Mouse (Mus musculus) CH12.LX (cell line): ENCODE results near the gene Intu. TPM values are rescaled to one million over a fixed set of nuclear protein-coding genes. Genes with fewer than 3 reads are reported as not detected.

ENCODE experiments used
- DNase-seq: peaks from one replicate; pipeline ENCODE4 v3.0.0-alpha.2; 2013; ENCODE audit errors: extremely low read depth
- H3K27ac ChIP-seq: 2 replicates; pipeline ENCODE4 v1.5.1; 2012; ENCODE audit warnings: low read depth, mild to moderate bottlenecking, control low read depth, moderate library complexity; ENCODE audit not compliant: insufficient read depth
- H3K27me3 ChIP-seq: replicated peaks from 2 replicates; pipeline ENCODE3; 2012; ENCODE audit warnings: inconsistent platforms
- H3K36me3 ChIP-seq, 2 experiments: replicated peaks in 1 of 2; 2 replicates each; pipeline versions ENCODE3 to v1.6.1; 2012; ENCODE audit warnings: inconsistent platforms in 1 of 2, low read length in 1 of 2, mild to moderate bottlenecking in 1 of 2, mixed read lengths in 1 of 2, moderate library complexity in 1 of 2; ENCODE audit not compliant: control insufficient read depth in 1 of 2, insufficient read depth in 1 of 2
- H3K4me1 ChIP-seq, 2 experiments: 2 replicates each; pipeline ENCODE4 v1.6.1; 2012; ENCODE audit warnings: inconsistent platforms in 1 of 2, moderate library complexity in 1 of 2; ENCODE audit not compliant: insufficient read depth in 2 of 2, control insufficient read depth in 1 of 2
- H3K4me2 ChIP-seq: 2 replicates; pipeline ENCODE4 v1.6.1; 2012; ENCODE audit warnings: low read depth, mild to moderate bottlenecking, control low read depth; ENCODE audit not compliant: poor library complexity, insufficient read depth, severe bottlenecking
- H3K4me3 ChIP-seq, 3 experiments: fragments of 150-350 bp in 1 of 3; sonication (generic) in 1 of 3; replicated peaks in 1 of 3; 2 replicates each; pipeline versions ENCODE3 to v1.5.1; 2011 to 2012; ENCODE audit warnings: low read depth in 2 of 3, low read length in 2 of 3, mild to moderate bottlenecking in 2 of 3, moderate library complexity in 2 of 3, control low read depth in 1 of 3, improper control_type of control experiment in 1 of 3, inconsistent platforms in 1 of 3, mixed read lengths in 1 of 3; ENCODE audit not compliant: poor library complexity in 1 of 3
- H3K79me2 ChIP-seq: replicated peaks from 2 replicates; pipeline ENCODE4 v1.6.1; 2012; ENCODE audit warnings: mild to moderate bottlenecking, moderate library complexity; ENCODE audit not compliant: control insufficient read depth, poor library complexity, insufficient read depth, severe bottlenecking; ENCODE audit errors: extremely low read depth
- H3K9ac ChIP-seq: 2 replicates; pipeline ENCODE4 v1.6.1; 2012; ENCODE audit warnings: low read depth, mild to moderate bottlenecking, control low read depth, moderate library complexity; ENCODE audit not compliant: insufficient read depth
- H3K9me3 ChIP-seq: replicated peaks from 2 replicates; pipeline ENCODE3; 2012; ENCODE audit warnings: low read length, inconsistent platforms, mixed read lengths
- BHLHE40 ChIP-seq: IDR thresholded peaks from 2 replicates; pipeline ENCODE4 v1.6.1; 2011; ENCODE audit warnings: mild to moderate bottlenecking, low read depth, low read length, improper control_type of control experiment
- CHD1 ChIP-seq: IDR thresholded peaks from 2 replicates; pipeline ENCODE4 v1.6.1; 2012; ENCODE audit warnings: low read depth, low read length, improper control_type of control experiment, inconsistent platforms
- CHD2 ChIP-seq: IDR thresholded peaks from 2 replicates; pipeline ENCODE4 v1.6.1; 2011; ENCODE audit warnings: low read length, improper control_type of control experiment
- CTCF ChIP-seq, 2 experiments: IDR thresholded peaks in 1 of 2; conservative IDR thresholded peaks in 1 of 2; 2 replicates each; pipeline ENCODE4 v1.5.1; 2011 to 2012; ENCODE audit warnings: low read depth in 2 of 2, low read length in 2 of 2, improper control_type of control experiment in 1 of 2, inconsistent platforms in 1 of 2, mild to moderate bottlenecking in 1 of 2, moderate library complexity in 1 of 2
- E2F4 ChIP-seq: IDR thresholded peaks from 2 replicates; pipeline ENCODE4 v1.6.1; 2011; ENCODE audit warnings: low read depth, low read length, improper control_type of control experiment; ENCODE audit not compliant: insufficient replicate concordance
- ELF1 ChIP-seq: IDR thresholded peaks from 2 replicates; pipeline ENCODE4 v1.6.1; 2014; ENCODE audit warnings: low read depth, mild to moderate bottlenecking, inconsistent platforms, low read length, improper control_type of control experiment
- EP300 ChIP-seq: IDR thresholded peaks from 2 replicates; pipeline ENCODE4 v1.6.1; 2011; ENCODE audit warnings: low read length, improper control_type of control experiment
- ETS1 ChIP-seq: conservative IDR thresholded peaks from 2 replicates; pipeline ENCODE4 v1.6.1; 2012; ENCODE audit warnings: low read depth, mild to moderate bottlenecking, inconsistent platforms, low read length, improper control_type of control experiment, moderate library complexity
- GABPA ChIP-seq: IDR thresholded peaks from 2 replicates; pipeline ENCODE4 v1.6.1; 2012; ENCODE audit warnings: low read depth, low read length, improper control_type of control experiment, inconsistent platforms; ENCODE audit not compliant: insufficient replicate concordance
- HCFC1 ChIP-seq: IDR thresholded peaks from 2 replicates; pipeline ENCODE4 v1.6.1; 2012; ENCODE audit warnings: low read depth, mild to moderate bottlenecking, inconsistent platforms, low read length, improper control_type of control experiment
- IRF4 ChIP-seq: IDR thresholded peaks from 2 replicates; pipeline ENCODE4 v1.6.1; 2014; ENCODE audit warnings: low read depth, mild to moderate bottlenecking, inconsistent platforms, low read length, improper control_type of control experiment
- JUN ChIP-seq: IDR thresholded peaks from 2 replicates; pipeline ENCODE4 v1.6.1; 2011; ENCODE audit warnings: low read depth, mild to moderate bottlenecking, low read length, improper control_type of control experiment, moderate library complexity; ENCODE audit not compliant: insufficient read depth
- KAT2A ChIP-seq: IDR thresholded peaks from 2 replicates; pipeline ENCODE4 v1.6.1; 2012; ENCODE audit warnings: low read length, improper control_type of control experiment, inconsistent platforms; ENCODE audit not compliant: insufficient replicate concordance
- MAZ ChIP-seq: IDR thresholded peaks from 2 replicates; pipeline ENCODE4 v1.6.1; 2012; ENCODE audit warnings: low read depth, mild to moderate bottlenecking, inconsistent platforms, low read length, improper control_type of control experiment, moderate library complexity
- MEF2A ChIP-seq: IDR thresholded peaks from 2 replicates; pipeline ENCODE4 v1.6.1; 2014; ENCODE audit warnings: low read depth, mild to moderate bottlenecking, inconsistent platforms, low read length, improper control_type of control experiment, borderline replicate concordance
- MXI1 ChIP-seq: IDR thresholded peaks from 2 replicates; pipeline ENCODE4 v1.6.1; 2011; ENCODE audit warnings: mild to moderate bottlenecking, low read depth, low read length, improper control_type of control experiment
- NELFE ChIP-seq: IDR thresholded peaks from 2 replicates; pipeline ENCODE4 v1.6.1; 2011; ENCODE audit warnings: low read depth, low read length, improper control_type of control experiment
- NRF1 ChIP-seq: IDR thresholded peaks from 2 replicates; pipeline ENCODE4 v1.6.1; 2014; ENCODE audit warnings: low read depth, mild to moderate bottlenecking, inconsistent platforms, low read length, improper control_type of control experiment, moderate library complexity
- POLR2A ChIP-seq: IDR thresholded peaks from 2 replicates; pipeline ENCODE4 v1.6.1; 2011; ENCODE audit warnings: low read depth, mild to moderate bottlenecking, improper control_type of control experiment, low read length
- RAD21 ChIP-seq: IDR thresholded peaks from 2 replicates; pipeline ENCODE4 v1.6.1; 2011; ENCODE audit warnings: low read depth, mild to moderate bottlenecking, low read length, improper control_type of control experiment, moderate library complexity
- RCOR1 ChIP-seq: conservative IDR thresholded peaks from 2 replicates; pipeline ENCODE4 v1.6.1; 2012; ENCODE audit warnings: low read depth, mild to moderate bottlenecking, inconsistent platforms, low read length, improper control_type of control experiment
- SMC3 ChIP-seq: IDR thresholded peaks from 2 replicates; pipeline ENCODE4 v1.6.1; 2011; ENCODE audit warnings: low read depth, low read length, improper control_type of control experiment
- TCF12 ChIP-seq: IDR thresholded peaks from 2 replicates; pipeline ENCODE4 v1.6.1; 2014; ENCODE audit warnings: low read depth, mild to moderate bottlenecking, inconsistent platforms, low read length, improper control_type of control experiment
- UBTF ChIP-seq: IDR thresholded peaks from 2 replicates; pipeline ENCODE4 v1.6.1; 2012; ENCODE audit warnings: low read depth, mild to moderate bottlenecking, inconsistent platforms, low read length, improper control_type of control experiment, moderate library complexity
- USF1 ChIP-seq: IDR thresholded peaks from 2 replicates; pipeline ENCODE4 v1.6.1; 2014; ENCODE audit warnings: low read depth, mild to moderate bottlenecking, inconsistent platforms, low read length, improper control_type of control experiment
- USF2 ChIP-seq: conservative IDR thresholded peaks from 2 replicates; pipeline ENCODE4 v1.6.1; 2011; ENCODE audit warnings: low read depth, low read length, improper control_type of control experiment
- ZC3H11A ChIP-seq: IDR thresholded peaks from 2 replicates; pipeline ENCODE4 v1.6.1; 2012; ENCODE audit warnings: low read depth, mild to moderate bottlenecking, inconsistent platforms, low read length, improper control_type of control experiment
- ZMIZ1 ChIP-seq: IDR thresholded peaks from 2 replicates; pipeline ENCODE4 v1.6.1; 2012; ENCODE audit warnings: low read depth, mild to moderate bottlenecking, inconsistent platforms, low read length, improper control_type of control experiment
- ZNF384 ChIP-seq: IDR thresholded peaks from 2 replicates; pipeline ENCODE4 v1.6.1; 2012; ENCODE audit warnings: low read depth, low read length, improper control_type of control experiment, inconsistent platforms
- dilution Hi-C: fragments of 300-500 bp; cut with MboI; formaldehyde crosslinking; loops from 2 replicates; pipeline ENCODE4 v1.14.3; 2020; ENCODE audit warnings: low sequenced_read_pairs; ENCODE audit not compliant: extremely low pct_unique_long_range_greater_than_20kb, extremely low pct_ligation_motif_present
- in situ Hi-C: fragments of 300-500 bp; cut with MboI; formaldehyde crosslinking; loops from 3 replicates; pipeline ENCODE4 v1.14.3; 2019; ENCODE audit warnings: low sequenced_read_pairs, low pct_ligation_motif_present, low pct_unique_long_range_greater_than_20kb, mixed read lengths
- polyA plus RNA-seq: library from polyadenylated mRNA; unstranded; fragments of >175 nt; gene quantifications from 2 replicates; pipeline ENCODE4 v1.2.1, GENCODE M21; 2012; ENCODE audit warnings: low read depth; ENCODE audit not compliant: insufficient read length
- total RNA-seq, 2 experiments: library from RNA; depleted of rRNA; stranded (reverse); fragments of 300-350 nt in 1 of 2; fragments of >200 nt in 1 of 2; gene quantifications; 2 replicates each; pipeline ENCODE4 v1.2.3; 2012 to 2014

Intu gene
- total and polyA plus RNA-seq, 3 experiments: not detected

DNA sequence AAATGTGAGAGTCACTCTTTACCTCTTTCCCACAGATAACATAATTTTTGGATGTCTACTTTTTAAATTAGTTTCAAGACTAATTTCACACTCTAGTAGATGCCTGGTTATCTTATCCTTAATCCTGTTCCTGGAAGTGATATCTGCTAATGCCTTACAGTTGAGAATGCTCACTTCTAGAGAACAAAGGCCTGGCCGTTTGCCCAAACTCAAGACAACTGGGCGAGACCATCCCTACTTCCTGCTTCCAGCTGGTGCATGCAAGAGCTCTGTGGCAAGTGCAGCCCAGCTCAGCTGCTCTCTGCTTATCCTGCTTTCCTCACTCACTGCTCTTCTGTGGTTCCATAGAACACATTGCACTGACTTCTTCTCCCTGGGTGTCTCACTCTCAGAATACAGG lies 163.4 kb downstream of the Intu start:
- DNase-seq: no peak
- H3K4me2 ChIP-seq: no peak overlapping the region
- no peak overlapping the region for H3K4me3 ChIP-seq
- dilution Hi-C loops: no loop called here
- H3K36me3 ChIP-seq: no peaks in the 10 kb centered on the region
- H3K9ac ChIP-seq: no peak overlapping the region
- TF ChIP-seq MAZ: no peak
- no peak for TF ChIP-seq NRF1
- no peak for TF ChIP-seq BHLHE40
- no peak for TF ChIP-seq SMC3
- no peak for TF ChIP-seq JUN
- no peak for TF ChIP-seq EP300
- TF ChIP-seq MEF2A: no peak
- TF ChIP-seq GABPA: no peak
- no peak for TF ChIP-seq RCOR1
- TF ChIP-seq MXI1: no peak
- no peak for TF ChIP-seq NELFE
- no peak for TF ChIP-seq CHD2
- no peak for TF ChIP-seq IRF4
- no peak for TF ChIP-seq ETS1
- TF ChIP-seq ZMIZ1: no peak
- TF ChIP-seq CTCF (conservative IDR thresholded peaks at IDR 0.05 in 1 of 2, IDR thresholded peaks at IDR 0.05 in 1 of 2; ENCODE audit: low read depth in 2 of 2, low read length in 2 of 2): no peak
- no peak for TF ChIP-seq ZC3H11A
- TF ChIP-seq POLR2A: no peak
- no peak for TF ChIP-seq E2F4
- TF ChIP-seq, all 38 proteins: peak for 0
- H3K4me1 ChIP-seq: peaks cover 0 to 3% of the 10 kb centered on the region in 2 experiments; a peak in 3 of 4 replicates
- H3K79me2 ChIP-seq: no peaks in the 10 kb centered on the region
- in situ Hi-C loops: no loop called here
- no peaks in the 10 kb centered on the region for H3K27me3 ChIP-seq
- no peak overlapping the region for H3K27ac ChIP-seq
- H3K9me3 ChIP-seq: no peaks in the 10 kb centered on the region

DNA sequence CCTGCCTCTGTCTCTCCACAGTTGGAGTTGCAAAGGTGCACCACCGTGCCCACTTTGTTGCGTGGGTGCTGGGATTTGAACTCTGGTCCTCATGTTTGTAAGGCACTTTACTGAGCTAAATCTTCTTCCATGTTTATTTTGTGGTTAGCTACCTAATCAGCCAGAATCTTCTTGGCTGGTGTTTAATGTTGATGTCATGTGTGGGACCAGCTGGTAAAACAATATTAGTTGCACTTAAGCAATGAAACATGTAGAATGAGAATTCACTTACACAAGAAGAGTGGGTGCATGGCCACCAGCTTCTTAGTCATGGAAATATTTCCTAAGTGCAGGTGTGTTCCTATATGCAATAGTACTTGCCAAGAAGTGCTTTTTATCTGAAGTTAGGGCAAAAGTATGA lies 164.1 kb downstream of the Intu start:
- H3K36me3 ChIP-seq: no peaks in the 10 kb centered on the region
- H3K9me3 ChIP-seq: no peaks in the 10 kb centered on the region
- H3K4me2 ChIP-seq: no peak overlapping the region
- no peaks in the 10 kb centered on the region for H3K79me2 ChIP-seq
- H3K27me3 ChIP-seq: no peaks in the 10 kb centered on the region
- in situ Hi-C loops: no loop called here
- dilution Hi-C loops: no loop called here
- H3K4me1 ChIP-seq: peaks cover 0 to 3% of the 10 kb centered on the region in 2 experiments; a peak in 3 of 4 replicates
- DNase-seq: no peak
- no peak overlapping the region for H3K4me3 ChIP-seq
- H3K9ac ChIP-seq: no peak overlapping the region
- no peak overlapping the region for H3K27ac ChIP-seq
- no peak for TF ChIP-seq UBTF
- TF ChIP-seq ETS1: no peak
- no peak for TF ChIP-seq USF1
- TF ChIP-seq NELFE: no peak
- TF ChIP-seq E2F4: no peak
- no peak for TF ChIP-seq MXI1
- no peak for TF ChIP-seq RAD21
- no peak for TF ChIP-seq NRF1
- no peak for TF ChIP-seq SMC3
- TF ChIP-seq CHD1: no peak
- TF ChIP-seq ELF1: no peak
- TF ChIP-seq TCF12: no peak
- TF ChIP-seq EP300: no peak
- TF ChIP-seq KAT2A: no peak
- TF ChIP-seq ZMIZ1: no peak
- no peak for TF ChIP-seq IRF4
- TF ChIP-seq USF2: no peak
- TF ChIP-seq HCFC1: no peak
- no peak for TF ChIP-seq ZNF384
